Mouse (Mus musculus) G1E-ER4 (cell line): Measurements from ENCODE around the gene Phc3. TPM values are rescaled to one million over a fixed set of nuclear protein-coding genes. Genes with fewer than 3 reads are reported as not detected.

Experiments
- GATA1 ChIP-seq: IDR thresholded peaks from one replicate; pipeline ENCODE4 v1.8.0; 2012; ENCODE audit warnings: low read length, inconsistent platforms
- polyA plus RNA-seq: library from polyadenylated mRNA; stranded (reverse); fragments of >175 nt; gene quantifications from 2 replicates; pipeline ENCODE4 v1.2.3, GENCODE M21; 2012

Phc3 gene
- polyA plus RNA-seq, 1 experiment = 2.3 TPM

DNA sequence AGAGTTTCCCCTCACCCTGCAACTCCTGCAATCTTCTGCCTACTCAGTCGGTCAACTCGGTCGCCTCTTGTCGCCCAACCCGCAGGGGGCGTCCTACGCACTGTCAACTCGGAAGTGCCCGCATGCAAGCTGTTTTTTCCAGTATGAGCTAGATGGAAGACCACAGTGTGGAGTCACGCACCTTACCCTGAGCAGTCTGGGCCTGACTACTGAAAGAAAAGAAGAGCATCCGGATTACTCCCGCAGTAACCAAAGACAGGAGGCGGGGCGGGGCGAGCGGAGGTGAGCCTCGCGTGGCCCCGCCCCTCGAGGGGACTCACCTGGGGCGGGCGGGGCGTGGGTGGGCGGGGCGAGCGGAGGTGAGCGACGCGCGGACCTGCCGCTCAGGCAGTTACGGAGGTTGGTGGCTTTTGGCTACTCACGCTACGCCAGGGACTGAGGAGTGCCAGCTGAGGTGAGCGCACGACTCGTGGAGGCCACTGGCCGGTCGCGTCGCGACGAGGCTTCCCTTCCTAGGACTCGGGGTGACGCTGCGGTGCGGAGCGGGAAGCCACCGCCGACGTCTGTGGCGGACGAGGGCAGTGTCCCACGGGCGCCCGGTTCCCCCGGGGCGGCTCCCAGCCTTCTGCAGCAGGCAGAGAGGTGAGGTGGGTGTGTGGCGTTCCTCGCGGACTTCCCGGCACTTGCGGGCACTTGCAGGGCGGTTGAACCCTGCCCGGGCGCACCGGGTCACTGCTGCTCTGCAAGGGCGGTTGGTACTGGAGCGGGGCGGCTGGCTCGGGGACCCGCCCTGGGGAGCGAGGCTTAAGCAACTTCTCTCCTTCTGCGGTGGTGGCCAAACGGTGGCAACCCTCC lies 113.4 kb downstream of the Phc3 start, which contains the start of gene Gpr160:
Gpr160 (plus strand) TSS at position 347 of the 855 bp plus-strand sequence.
- no peak for TF ChIP-seq GATA1

DNA sequence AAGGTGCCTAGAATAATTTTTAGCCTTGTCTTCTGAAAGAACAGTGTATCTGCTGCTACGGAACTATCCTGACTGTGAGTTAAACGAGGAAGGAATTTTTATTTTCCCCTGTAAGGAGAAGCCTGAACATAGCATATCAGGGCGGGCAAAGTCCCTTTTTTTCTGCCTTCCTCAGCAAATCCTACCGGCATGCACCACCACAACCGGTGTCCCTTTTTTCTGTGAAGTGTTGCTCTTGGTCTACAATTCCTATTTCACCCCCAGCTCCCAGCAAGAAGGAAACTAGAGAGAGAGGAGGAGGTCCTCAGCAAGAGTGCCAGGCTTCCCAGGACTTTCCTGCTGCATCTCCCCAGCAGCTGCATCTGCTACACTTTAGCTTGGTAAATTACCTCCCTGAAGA lies 115.6 kb downstream of the Phc3 start:
- no peak for TF ChIP-seq GATA1

DNA sequence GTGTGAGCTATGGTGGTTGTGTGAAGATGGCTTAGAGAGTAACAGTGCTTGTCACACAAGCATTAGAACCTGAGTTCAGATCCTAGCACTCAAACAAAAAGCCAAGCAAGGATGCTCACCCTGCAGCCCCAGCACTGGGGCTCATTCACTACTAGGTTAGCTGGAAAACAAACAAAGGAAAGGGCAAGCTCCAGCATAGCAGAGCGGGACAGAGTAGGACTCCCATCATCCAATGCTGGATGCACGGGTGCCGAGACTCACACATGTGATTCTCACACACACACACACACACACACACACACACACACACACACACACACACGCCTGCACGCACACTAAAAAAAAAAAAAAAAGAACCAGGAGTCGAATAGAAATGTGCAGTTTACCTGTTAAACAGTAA lies 117.8 kb downstream of the Phc3 start:
- no peak for TF ChIP-seq GATA1

Other genes starting within 250 kb of the Phc3 start
- gene Samd7, start 223.1 kb downstream of the Phc3 start, polyA plus RNA-seq = 0.02 TPM in 1 of 2 replicates, not detected in the other
- gene Sec62, start 176.5 kb downstream of the Phc3 start, polyA plus RNA-seq = 15.9 and 20.3 TPM in 2 replicates
- gene Gpr160, start 113.5 kb downstream of the Phc3 start, polyA plus RNA-seq = not detected in 2 replicates
- 4.3 and 5.7 TPM in 2 replicates for gene Prkci, start 26.3 kb upstream of the Phc3 start, polyA plus RNA-seq
- gene Skil, start 125.6 kb upstream of the Phc3 start, polyA plus RNA-seq = 0.60 and 1.6 TPM in 2 replicates
- gene Cldn11, start 180.5 kb upstream of the Phc3 start, polyA plus RNA-seq = not detected in 2 replicates